Mouse (Mus musculus) left cerebral cortex, postnatal 25 days (tissue): ENCODE data around the gene Arpc4. TPM values are rescaled to one million over a fixed set of nuclear protein-coding genes. Genes with fewer than 3 reads are reported as not detected.

Experiments used
- DNase-seq, 2 experiments: peaks; one replicate each; pipeline ENCODE4 v3.0.0; 2022; ENCODE audit warnings: low spot score in 2 of 2, mixed read lengths in 1 of 2
- intact Hi-C: fragments of 180-260 bp; cut with DNase I; formaldehyde crosslinking; loops from one replicate; pipeline ENCODE4 v1.15.1; 2025
- total RNA-seq, 2 experiments: library from RNA; stranded (reverse); gene quantifications; 2 replicates each; pipeline ENCODE4 v1.2.3; 2021

Arpc4 gene
- total RNA-seq, 2 experiments from 2014 or later: 259 to 284 TPM

DNA sequence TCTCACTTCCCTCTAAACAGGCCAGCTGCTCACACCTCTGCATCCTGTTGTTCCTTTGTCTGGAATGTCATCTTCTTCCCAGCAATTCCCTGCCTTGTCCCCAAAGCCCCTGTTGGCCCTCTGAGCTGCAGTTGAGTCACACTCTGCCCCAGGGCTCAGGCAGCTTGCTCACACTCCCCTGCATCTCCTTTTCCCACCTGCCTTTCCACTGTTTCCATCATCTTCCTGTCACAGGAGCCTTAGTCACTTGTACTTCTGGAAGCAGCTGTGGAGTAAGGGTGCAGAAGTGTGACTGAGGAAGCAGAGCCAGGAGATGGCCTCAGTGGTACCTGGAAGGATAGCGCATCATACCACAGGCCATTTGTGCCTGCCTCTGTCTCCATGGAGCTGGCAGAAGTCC is 15.7 kb upstream of the Arpc4 start:
- intact Hi-C loops: no loop called here
- no peak for DNase-seq

DNA sequence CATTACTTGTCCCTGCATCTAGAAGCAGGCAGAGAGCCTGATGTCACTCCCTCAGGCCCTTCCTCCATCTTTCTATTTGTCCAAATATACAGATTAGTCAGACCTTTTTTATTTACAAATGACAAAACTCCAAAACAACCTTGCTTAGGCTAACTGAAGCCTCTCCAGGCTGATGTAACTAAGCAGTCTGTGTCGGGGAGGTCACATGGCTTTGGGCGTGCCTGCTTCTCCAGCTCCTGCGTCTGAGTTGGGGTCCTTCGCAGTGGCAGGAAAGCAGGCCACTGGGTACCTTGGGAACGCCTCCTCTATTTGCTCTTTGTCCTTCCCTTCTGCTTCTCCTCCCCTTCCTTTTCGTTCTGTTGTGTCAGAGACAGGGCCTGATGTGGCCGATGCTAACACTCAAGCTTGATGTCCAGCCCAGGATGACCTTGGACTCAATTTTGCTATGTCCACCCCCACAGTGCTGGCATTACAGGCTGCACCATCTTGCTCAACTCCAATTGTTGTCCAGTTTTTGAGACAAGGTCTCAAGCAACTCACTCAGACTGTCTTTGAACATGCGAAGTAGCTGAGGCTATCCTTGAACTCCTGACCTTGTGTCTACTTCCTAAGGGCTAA is 13.3 kb upstream of the Arpc4 start:
- no peak for DNase-seq
- intact Hi-C loops: no loop called here

DNA sequence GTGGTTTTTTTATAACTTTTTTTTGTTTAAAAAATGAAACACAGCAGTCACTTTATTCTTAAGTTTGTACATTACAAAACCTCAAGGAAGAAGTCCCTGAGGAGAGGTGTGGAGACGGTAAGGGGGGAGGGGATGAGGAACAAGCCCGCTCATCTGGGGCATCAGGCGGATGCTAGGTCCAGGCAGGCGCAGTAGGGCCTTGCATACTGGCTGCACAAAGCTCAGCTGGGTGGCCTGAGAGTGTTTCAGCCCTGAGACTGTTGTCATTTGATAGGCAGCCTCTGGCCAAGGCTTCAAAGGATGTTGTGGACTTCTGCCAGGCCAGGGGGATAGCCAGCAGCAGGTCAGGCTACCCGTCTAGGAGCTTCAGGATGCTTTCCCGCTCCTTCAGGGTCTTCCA is 11.3 kb upstream of the Arpc4 start:
- intact Hi-C loops: no loop called here
- DNase-seq: no peak

DNA sequence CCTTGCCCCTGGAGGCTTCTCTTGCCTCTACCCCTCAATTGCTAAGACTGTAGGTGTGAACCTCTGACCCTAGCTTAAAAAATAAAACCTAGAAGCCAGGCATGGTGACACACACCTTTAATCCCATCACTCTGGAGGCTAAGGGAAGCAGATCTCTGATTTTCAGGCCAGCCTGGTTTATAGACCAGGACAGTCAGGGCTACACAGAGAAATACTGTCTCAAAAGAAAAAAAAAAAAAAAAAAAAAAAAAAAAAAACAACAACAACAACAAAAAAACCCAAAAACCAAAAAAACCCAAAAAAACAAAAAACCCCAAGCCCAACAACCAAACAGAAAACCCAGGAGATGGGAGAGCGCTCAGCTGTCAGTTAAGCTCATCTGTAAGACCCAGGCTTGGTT is 10.3 kb upstream of the Arpc4 start:
- intact Hi-C loops: no loop called here

DNA sequence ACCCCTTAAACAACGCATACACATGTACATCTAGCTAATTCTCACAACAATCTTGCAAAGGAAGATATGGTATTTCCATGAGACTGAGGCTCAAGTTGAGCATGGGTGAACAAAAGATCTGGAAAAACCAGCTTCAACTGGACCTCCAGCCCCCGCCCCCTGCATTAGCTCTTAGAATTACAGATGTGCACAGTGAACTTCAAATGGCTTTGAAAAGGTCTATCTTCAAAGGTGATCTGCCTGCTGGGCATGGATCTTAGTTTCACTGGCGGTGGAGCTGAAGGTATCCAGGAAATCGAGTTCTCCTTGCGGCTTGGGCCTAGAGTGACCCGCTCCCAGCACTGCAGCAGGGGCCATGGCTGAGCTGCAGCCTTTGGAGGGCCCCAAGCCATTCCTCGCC is 9.8 kb upstream of the Arpc4 start:
- intact Hi-C loops: no loop called here
- DNase-seq: no peak

More for the DNA sequence above, 10.3 kb upstream of the Arpc4 start:
- no peak for DNase-seq

DNA sequence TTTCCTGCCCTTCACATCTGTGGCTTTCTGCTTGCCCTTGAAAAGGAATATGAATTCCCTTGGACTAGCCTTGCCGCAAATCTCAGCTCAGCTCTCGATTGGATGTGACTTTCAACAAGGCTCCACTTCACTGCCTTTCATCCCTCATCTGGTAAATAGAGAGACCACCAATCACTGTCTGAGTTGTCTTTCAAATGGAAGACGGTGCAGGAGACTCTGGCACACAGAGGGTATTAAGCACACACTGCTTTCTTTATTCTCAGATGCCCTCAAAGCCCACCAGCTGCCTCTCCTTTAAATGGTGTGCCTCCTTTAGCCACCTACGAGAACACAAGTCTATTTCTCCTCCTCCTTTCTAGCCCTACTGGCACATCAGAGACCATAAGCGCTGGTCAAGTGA is 9.3 kb upstream of the Arpc4 start:
- intact Hi-C loops: no loop called here
- no peak for DNase-seq

DNA sequence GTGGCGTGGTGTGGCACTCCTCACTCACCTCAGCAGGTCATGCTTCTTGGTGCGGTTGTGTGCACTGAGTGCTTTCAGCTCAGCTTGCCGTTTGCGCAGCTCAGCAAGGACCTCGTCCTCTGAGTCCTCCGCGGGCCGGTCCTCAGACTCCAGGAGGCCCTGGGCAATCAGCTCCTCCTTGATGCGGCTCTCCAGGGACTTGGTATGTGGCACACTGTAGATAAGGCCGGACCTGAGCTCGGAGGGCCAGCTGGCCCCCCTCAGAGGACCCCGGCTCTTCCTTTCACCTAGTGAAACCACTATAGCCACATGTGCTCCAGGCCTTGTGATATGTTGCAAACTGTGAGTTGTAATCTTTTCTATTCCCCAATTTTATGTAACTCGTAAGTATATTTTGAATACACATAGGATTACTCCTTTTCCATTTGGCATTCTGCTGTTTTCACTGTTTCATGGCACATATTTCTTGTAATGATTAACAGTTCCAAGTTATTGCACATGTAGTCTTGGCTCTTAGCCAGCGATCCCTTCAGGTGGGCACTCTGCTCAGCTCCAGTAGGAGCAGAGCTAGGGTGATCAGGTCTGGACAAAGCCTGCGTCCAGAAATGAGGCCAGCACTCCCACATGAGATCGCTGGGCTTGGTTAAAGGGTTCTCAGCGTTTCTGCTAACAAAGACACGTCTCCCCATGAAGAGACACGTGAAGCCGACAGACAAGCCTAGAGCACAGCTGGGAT is 7.6 kb upstream of the Arpc4 start:
- intact Hi-C loops: no loop called here
- no peak for DNase-seq

DNA sequence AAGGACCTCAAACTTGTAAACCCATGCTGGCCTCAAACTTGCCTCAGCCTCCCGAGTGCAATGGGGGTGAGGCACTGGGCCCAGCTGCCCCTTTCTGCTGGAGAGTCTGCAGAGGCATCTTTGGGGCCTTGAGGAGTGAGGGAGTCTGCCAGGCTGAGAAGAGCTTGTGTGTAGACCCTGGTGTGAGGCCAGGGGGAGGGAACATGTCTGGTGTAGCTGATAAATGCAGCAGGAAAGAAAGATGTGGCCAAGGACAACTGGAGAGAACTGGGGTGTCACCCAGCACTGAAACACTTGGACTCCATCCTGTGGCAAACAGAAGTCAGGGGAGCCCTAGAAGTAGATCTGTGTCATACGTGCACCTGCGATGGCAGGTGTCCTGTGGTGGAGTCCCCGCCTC is 4.4 kb upstream of the Arpc4 start:
- intact Hi-C loops: no loop called here
- no peak for DNase-seq

DNA sequence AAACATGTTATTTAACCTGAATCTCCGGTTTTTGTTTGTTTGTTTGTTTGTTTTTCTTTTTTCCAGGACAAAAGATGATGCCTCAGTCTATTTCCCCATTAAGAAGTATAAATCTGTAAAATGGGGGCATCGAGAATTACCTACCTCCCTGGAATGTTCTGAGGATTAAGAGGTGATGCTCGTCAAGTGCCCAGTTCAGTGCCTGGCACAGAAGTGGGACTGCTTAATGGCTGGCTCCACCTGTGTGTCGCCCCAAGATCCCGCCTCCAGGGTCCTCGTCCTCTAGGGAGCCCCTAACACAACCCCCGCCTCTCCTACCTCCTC is 781 bp upstream of the Arpc4 start:
- DNase-seq: no peak

DNA sequence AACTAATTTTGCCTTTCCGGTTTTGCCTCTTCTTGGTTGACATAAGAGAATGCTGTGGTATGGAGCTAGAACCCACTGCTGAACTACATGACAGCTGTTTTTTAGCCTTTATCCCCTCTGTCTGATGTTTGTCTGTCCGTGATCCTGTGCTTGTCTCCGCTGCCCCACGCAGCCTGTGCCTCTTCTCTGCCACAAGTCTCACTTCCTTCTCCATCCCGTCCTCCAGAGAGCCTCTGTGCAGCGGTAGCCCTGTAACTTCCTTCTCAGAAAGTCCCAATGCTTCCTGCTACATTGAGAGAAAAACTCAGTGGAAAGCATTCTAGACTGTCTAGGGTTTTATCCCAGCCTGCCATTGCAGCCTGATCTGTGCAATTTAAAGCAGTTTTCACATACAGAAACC is 1.3 kb downstream of the Arpc4 start:
- intact Hi-C loops: no loop called here
- DNase-seq: no peak

More for the DNA sequence above, 781 bp upstream of the Arpc4 start:
- intact Hi-C loops: no loop called here

DNA sequence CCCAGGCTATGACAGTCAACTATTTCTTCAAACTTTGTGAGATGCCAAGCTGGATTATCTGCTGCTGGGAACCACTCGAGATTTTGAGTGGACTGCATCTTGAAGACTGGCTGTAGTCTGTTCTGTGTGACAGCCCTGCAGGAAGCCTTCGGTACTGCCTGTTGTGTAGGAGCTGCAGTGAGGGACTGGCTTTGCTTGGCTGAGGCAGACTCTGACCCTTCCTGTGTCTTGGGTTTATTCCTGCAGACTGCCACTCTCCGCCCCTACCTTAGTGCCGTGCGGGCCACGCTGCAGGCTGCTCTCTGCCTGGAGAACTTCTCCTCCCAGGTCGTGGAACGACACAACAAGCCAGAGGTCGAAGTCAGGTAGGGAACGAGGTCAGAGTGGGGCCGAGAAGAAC is 2.6 kb downstream of the Arpc4 start:
- intact Hi-C loops: no loop called here
- no peak for DNase-seq

DNA sequence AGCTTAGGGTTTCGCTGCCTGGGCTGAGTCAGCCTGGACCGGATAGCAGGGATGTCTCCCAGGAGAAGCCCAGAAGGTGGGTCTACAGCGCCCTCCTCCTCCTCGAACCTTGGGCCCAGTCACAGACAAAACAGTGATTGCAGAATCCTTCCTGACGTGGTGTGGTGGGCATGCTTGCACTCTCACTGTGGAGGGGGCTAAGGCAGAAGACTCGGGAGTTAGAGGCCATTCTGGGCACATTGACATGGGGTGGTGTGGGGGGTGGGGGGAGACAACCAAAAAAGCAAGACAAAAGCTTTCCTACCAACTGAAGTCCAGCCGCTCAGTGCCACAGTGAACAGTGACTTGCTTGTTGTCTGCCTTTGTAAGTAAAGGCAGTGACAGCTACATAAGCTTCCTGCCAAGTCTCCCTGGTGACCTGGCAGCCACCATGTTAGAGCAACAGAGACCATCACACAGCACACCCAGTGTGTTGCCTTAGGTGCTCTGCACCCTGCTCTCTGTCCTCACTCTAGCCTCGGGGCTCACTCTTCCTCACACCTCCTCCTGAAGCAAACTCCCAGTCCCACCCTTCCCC is 6.5 kb downstream of the Arpc4 start:
- no peak for DNase-seq
- intact Hi-C loops: no loop called here

DNA sequence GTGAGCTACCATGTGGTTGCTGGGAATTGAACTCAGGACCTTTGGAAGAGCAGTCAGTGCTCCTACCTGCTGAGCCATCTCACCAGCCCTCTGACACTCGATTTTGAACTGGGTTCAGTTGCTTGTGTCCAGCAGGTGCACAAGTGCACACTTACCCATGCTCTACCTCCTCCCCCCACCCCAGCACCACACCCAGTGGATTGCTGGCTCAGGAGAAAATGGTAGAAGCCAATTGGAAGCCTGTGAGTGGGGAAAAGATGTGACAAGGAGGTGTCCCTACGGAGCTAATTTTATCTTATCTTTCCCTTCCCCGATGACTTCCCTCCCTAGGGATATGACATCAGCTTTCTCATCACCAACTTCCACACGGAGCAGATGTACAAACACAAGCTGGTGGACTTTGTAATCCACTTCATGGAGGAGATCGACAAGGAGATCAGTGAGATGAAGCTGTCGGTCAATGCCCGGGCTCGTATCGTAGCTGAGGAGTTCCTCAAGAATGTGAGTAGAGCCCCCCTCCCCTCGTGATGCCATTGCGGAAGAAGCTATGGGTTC is 7.3 kb downstream of the Arpc4 start:
- no peak for DNase-seq
- intact Hi-C loops: no loop called here

DNA sequence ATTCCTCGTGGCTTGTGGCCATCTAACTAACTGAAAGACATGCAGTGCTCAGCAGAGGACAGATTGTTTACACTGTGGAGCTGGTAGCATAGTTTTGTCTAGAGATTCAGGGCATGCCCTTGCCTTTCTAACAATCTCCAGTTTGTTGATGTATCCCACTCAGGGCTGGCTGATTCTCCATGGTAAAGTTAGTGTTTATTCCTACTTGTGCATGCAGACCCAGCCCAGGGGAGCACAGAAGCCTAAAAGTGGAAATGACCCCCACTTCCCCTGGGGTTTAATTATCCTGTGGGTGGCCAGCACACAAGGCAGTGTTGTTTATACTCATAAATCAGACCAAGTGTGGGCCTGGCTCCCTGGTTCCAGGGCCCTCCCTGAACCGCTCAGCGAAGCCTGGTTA is 8.1 kb downstream of the Arpc4 start:
- DNase-seq: no peak
- intact Hi-C loops: no loop called here

DNA sequence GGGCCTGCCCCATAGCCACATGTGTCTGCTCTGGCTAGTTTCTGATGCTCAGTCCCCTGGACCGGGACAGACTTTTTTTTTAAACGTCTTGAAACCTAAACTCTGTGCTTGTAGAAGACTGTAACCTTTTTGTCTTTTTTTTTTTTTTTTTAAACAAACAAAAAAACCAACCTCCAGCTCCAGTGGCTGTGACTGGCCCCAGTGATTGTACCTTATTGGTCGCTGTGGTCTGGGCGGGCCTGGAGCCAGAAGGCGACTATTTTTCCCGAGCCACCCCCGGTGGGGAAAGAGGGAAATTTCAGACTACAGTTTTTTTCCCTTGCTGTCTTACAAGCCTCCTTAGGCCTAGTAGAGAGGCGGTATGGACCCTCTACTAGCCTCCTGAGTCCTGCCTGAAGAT is 11.0 kb downstream of the Arpc4 start, which contains the start of gene Ttll3:
Ttll3 (plus strand) TSS at position 301 of the 400 bp plus-strand sequence.
- DNase-seq: no peak
- intact Hi-C loops: no loop called here

DNA sequence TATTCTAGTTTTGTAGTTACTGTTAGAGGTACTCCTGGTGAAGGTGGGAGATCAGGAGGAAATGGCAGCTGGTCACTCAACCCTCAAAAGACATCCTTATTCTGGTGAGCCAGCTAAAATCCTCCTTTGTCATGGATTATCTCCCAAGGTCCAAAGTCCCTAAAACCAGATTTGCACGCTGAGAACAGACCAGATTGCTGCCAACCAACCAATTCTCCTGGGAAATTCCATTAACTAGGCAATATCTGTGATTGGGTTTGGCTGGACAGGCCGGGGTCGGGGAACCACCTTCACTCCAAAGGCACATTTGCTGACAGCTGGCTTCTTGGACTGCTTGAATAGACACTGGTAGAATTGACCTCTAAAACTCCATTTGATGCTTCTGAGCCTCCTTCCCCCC is 12.8 kb downstream of the Arpc4 start:
- intact Hi-C loops: no loop called here
- DNase-seq: no peak

DNA sequence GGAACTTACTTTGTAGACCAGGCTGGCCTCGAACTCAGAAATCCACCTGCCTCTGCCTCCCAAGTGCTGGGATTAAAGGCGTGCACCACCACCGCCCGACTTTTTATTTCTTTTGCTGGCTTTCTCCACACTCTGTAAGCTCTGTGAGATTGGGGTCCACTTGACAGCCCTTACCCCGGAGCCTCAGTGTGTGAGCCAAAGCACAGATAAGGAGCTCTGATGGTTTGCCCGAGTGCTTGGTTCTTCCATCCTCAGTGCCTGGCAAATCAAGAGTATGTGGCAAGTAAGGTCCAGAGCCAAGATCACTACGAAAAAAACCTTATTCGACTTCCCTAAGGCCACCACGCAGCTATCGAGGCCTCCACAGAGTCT is 14.1 kb downstream of the Arpc4 start:
- no peak for DNase-seq
- intact Hi-C loops: no loop called here

DNA sequence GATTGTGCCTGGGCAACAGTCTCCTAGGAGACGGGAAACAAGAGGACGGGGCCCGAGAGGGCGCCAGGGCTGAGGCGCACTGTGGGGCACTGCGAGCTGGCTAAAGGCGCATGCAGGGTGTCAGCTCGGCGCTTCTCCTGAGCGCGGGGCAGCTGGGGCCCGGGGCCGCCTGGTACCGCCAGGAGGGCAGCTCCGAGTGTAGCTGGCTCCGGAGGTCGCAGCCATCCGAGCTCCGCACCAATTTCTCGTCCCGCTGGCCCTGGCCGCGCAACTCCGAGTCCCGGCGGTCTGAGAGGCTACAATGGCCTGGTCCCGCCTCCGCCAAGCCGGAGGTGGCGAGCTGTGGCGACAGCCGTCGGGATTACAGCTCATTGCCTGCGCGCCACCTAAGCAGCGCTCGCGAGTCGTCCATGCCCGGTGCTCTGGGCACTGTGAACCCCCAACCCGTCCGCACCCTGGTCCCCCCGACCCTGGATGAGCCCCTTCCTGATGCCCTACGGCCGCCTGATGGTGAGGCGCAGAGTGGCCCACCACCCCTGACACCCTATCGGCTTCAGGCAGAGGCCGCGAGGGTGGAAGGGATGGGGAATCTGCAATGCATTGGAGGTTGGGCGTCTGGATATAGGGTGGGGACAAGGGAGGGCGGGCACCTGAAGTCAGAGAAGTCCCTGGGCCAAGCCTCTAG is 14.6 kb downstream of the Arpc4 start:
- DNase-seq: peak; percentile 42 to 44
- intact Hi-C loops: no loop called here

DNA sequence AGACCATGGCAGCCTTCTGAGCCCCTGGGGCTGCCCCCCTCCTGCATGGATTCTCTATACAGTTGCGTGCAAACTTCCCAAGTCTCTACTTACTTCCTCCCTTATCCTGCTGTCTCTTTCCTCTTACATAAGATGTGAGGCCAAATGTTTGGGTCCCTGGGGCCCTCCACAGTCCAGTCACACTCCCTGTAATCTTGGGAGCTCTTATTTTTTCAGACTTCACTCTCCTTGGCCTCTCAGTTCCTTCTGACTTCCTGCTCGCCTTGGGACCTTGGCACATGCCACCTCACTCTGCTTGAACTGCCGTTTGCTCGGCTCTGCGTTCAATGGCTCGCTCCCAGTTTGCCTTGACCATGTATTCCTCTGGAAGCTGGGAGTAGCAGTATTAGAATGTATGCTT is 16.0 kb downstream of the Arpc4 start:
- intact Hi-C loops: no loop called here
- DNase-seq: no peak

DNA sequence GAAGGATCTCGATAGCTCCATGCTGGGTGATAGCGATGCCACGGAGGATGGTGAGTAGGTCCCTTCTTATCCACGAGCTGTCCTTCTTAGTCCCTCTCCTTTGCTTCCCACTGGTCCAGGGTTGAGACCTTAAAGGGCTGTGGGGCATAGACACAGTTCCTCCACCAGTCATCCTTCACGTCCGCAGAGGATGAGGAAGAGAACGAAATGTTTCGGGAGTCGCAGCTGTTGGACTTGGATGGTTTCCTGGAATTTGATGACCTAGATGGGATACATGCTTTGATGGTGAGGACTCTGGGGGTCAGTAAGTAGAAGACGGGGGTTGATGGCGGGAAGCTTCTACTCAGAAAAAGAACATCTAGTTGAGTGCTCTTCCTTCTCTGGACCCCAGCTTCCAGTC is 16.9 kb downstream of the Arpc4 start:
- intact Hi-C loops: no loop called here
- DNase-seq: no peak

DNA sequence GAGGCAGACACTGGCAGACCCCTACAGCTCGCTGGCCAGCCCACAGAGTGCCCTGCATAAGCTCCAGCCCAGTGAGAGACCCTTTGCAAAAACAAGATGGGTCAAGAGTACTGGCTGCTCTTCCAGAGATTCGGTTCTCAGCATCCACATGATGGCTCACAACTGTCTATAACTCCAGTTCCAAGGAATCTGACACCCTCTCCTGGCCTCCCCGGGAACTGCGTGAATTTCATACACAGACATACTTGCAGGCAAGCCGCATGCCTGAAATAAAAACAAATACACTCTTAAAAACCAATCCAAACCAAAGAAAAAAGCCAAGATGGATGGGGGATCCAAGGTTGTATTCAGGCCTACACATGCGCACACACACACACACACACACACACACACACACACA is 17.6 kb downstream of the Arpc4 start:
- DNase-seq: no peak
- intact Hi-C loops: no loop called here
